Mouse (Mus musculus) adrenal gland, postnatal 14 days (tissue): ENCODE measurements around the gene Brca1. TPM values are rescaled to one million over a fixed set of nuclear protein-coding genes. Genes with fewer than 3 reads are reported as not detected.
"Not testable (repeated sequence)": the region's sequence is repeated elsewhere in the genome, so short reads cannot be mapped to it uniquely, and the experiment has no call there.

ENCODE experiments used
- DNase-seq: peaks from one replicate; pipeline ENCODE4 v3.0.0; 2021; ENCODE audit warnings: mixed read lengths
- total RNA-seq: library from RNA; stranded (reverse); gene quantifications from 2 replicates; pipeline ENCODE4 v1.2.3, GENCODE M21; 2021

Gene Brca1
- total RNA-seq, 1 experiment from 2014 or later: 6.6 TPM

- DNase-seq: no peak
Observed at GRCm38 (mm10) chr11:101469155-101469554, 82.6 kb downstream of the Brca1 start.

GRCm38 (mm10) chr11:101468731-101469130 is 83.0 kb downstream of the Brca1 start:
- no peak for DNase-seq

- no peak for DNase-seq
Observed at GRCm38 (mm10) chr11:101468263-101468688, 83.5 kb downstream of the Brca1 start.

DNA sequence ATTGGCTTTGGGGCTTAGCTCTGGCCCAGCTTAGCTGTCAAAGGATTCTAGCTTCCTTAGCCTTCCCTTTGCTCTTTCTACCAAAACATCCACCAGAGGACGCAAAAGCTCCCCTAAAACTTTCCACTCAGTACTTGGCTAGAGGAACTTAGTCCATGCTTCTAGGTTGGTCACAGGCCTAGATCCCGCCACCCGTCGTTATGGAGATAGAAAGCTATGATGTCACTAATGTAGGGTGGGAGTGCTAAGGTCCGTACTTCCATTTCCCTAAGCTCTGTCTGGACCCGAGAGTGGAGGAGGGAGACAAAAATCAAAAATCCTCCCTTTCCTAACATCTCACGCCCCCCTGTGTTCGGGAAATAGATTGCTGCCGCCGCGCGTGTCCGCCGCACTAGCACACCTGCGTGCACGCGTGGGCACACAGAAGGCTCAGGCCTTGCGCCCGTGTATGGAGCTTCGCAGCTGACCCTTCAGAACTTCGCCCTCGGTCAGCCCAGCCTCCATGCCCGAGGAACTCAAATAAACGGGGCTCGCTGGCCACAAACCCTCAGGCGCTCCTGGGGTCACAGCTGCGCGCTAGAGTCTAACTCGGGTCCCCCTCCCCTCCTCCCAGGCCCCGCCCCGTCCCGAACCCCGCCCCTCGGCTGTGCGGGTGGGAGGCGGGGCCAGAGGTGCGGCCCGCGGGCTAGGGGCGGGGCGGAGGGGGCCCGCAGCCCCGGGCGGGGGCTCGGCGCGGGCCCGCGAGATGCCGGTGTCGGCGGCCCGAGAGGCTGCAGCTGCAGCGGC is 84.1 kb downstream of the Brca1 start:
- DNase-seq: peak; percentile 84

- not testable (repeated sequence) for DNase-seq
Observed at GRCm38 (mm10) chr11:101466552-101466950, 85.2 kb downstream of the Brca1 start.

DNA sequence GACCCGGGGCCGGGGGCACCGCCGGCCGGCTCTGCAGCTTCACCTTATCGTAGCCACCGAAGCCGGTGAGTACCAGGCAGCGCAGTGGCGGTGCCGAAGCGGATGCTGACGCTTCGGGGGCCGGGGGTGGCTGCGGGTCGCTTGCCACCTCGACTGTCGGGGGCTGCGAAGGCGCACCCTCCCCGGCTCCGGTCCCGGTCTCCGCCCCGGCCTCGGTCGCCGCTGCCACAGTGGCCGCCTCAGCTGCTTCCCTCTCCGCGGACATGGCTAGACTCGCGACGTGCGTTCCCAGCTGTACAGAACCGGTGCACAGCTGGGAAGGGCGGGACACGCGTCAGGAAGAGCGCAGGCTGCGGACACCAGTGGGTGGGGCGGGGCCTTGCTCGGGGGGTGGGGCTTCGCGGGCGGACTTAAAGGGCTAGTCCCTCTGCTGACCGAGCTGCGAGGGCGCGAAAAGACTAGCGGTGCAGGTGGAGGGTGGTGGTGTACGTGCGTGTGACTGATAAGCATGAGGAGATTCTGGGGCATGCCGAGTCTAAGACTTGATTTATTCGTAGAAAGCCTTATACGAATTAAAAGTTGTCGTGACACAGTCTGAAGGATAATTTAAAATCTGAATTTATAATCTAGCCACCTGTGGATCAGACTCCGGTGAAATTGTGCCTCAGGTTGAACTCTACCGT is 85.7 kb downstream of the Brca1 start, which contains the start of gene Vat1:
Gene Vat1, minus strand, starts transcription at position 362 of the 683 bp plus-strand sequence.
- peak; percentile 87 for DNase-seq

DNA sequence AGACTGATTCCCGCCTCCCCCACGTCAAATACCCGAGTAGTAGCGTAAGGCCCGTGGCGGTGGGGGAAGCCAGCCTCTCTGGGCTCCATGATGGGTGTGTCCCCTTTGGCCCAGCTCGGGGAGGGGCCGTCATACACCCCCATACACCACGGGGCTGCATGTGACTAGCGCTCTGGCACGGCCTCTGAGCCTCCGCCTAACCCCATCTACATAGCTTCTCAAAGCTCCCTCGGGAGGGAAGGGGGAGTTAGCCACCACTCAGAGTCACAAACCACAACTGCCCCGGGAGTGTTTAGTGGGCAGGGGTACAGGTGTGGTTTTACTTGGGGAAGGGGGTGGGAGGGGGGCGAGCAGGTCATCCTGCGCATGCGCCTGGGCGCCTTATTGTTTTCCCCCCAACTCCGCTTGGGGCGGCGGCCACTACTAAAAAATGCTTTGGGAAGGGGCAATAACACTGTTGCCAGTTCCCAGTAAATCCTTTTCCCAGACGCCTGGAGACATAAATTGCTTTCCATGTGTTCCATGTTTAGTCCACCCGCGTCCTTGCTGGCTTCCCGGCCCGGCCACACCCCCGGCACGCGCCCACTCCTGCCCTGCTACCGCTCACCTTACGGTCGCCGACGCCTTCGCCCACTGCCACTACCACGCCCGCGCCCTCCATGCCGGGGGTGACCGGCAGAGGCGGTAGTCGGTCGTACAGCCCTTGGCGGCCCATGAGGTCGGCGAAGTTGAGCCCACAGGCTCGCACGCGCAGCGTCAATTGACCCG is 86.5 kb downstream of the Brca1 start:
- DNase-seq: peak; percentile 83

GRCm38 (mm10) chr11:101464211-101465100 is 87.3 kb downstream of the Brca1 start, which contains the start of gene Rnd2:
Gene Rnd2, plus strand, starts transcription at chr11:101464999.
- peak; percentile 55 for DNase-seq

DNA sequence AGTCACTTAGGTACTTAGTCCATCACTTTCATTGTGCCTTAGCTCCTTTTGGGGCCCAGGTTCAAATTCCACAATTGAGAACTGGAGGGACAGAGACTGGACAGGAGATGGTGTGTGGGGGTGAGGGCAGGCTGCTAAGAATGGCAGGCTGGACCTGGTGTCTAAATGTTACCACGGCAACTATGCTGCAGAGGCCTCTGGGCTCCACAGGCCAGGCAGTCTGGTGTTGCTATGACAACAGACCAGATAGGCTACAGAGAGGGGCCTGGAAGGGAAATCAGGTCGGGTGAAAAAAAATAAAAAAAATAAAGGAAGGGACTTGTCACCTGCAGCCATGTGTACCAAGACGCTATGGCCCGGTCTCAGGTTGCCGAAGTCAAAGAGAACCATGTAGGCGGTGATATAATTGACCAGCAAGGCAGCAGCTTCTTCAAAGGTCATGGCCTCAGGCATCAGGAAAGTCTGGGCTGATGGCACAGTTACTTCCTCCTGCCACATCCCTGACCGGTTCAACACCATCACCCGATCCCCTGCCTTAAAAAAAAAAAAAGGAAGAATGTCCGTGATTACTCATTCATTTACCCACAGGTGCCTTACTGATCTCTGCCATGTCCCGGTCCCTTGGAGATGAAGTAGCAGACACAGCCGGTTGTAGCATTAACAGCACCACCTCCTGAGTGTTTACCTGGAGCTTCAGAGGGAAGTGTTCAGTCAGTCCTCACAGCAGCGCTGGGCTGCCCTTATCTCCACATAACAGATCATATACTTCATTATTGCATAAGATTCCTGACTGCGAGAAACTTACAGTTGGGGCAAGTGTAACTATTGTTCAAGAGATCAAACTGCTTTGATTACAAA is 88.9 kb downstream of the Brca1 start:
- no peak for DNase-seq

DNA sequence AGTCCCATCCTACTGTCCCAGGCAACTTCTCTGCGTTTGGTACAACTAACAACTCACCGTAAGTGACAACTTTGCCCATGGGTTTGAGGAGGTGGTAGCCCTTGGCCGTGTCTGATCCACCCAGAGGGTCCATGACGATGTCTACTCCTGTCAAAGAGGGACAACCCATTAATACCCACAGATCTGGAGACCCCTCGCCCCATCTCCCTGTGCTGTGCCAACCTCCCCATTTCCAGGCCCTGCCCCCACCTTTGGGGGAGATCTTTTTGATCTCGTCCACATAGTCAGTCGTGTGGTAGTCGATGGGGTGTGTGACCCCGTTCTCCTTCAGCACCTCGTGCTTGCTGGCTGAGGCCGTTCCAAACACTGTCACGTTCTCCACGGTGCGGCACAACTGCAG is 89.6 kb downstream of the Brca1 start:
- DNase-seq: no peak

DNA sequence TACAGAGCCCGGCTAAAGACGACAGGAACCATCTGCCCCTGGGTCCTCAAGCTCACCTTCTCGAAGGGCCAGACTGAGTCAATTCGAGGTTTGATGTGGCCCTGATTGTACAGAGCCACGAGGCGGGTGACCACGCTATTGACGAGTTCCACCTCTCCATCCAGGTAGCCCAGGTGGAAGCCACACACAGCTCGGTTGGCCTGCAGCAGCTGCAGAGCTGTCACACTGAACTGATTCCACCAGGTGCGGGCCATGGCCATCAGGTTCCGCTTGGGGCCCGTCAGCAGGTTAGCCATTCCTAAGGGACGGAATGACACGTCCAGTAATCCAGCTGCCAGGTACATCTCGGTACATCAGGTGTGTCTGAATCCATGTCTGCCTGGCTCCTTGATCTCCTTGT is 91.4 kb downstream of the Brca1 start:
- DNase-seq: no peak

DNA sequence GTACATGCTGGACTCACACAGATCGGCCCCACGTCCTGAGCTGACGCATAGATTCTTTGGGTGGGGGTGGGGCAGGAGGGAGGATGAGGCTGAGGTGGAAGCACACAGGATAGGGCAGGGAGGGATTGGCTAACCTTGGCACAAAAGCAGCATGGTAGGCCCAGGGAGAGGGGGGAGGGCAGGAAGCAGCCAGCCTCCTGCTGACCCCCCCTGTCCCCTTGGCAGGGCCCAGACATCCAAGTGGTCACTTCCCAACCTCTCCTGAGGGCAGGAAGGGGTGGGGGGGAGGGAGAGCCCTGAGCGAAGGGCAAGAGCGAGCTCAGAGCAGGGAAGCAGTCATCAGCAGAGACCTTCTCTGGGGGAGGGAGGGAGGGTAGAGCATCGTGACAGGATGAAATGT is 92.0 kb downstream of the Brca1 start:
- peak; percentile 58 for DNase-seq

- DNase-seq: no peak
Observed at GRCm38 (mm10) chr11:101458217-101458616, 93.5 kb downstream of the Brca1 start.

DNA sequence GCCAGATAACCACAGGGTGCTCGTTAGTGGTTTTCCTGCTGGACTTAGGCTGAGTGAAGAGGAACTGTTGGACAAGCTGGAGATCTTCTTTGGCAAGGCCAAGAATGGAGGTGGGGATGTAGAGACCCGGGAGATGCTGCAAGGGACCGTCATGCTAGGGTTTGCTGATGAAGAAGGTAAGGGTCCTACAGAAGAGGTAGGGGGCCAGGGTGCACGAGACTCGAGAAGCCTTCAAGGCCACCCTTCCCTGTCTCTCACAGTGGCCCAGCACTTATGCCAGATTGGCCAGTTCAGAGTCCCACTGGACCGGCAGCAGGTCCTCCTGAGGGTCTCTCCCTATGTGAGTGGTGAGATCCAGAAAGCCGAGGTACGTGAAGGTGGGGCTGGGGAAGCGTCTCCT is 94.1 kb downstream of the Brca1 start:
- no peak for DNase-seq

DNA sequence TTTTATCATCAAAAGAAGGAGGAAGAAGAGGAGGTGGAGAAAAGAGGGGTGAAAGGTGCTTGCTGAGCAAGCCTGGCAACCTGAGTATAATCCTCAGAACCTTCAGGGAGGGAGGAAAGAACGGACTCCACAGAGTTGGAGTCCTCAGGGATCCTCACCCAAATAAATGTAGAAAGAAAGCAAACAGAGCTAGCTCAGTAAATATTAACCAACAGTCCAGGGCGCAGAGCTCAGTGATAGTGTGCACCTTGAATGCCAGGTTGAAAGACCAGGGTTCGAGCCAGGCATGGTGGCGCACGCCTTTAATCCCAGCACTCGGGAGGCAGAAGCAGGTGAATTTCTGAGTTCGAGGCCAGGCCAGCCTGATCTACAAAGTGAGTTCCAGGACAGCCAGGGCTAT is 96.1 kb downstream of the Brca1 start:
- no peak for DNase-seq

GRCm38 (mm10) chr11:101454702-101455101 is 97.1 kb downstream of the Brca1 start:
- no peak for DNase-seq

GRCm38 (mm10) chr11:101452093-101452774 is 99.5 kb downstream of the Brca1 start:
- no peak for DNase-seq

GRCm38 (mm10) chr11:101451536-101451935 is 100.2 kb downstream of the Brca1 start:
- DNase-seq: no peak

GRCm38 (mm10) chr11:101450394-101450793 is 101.4 kb downstream of the Brca1 start:
- no peak for DNase-seq

DNA sequence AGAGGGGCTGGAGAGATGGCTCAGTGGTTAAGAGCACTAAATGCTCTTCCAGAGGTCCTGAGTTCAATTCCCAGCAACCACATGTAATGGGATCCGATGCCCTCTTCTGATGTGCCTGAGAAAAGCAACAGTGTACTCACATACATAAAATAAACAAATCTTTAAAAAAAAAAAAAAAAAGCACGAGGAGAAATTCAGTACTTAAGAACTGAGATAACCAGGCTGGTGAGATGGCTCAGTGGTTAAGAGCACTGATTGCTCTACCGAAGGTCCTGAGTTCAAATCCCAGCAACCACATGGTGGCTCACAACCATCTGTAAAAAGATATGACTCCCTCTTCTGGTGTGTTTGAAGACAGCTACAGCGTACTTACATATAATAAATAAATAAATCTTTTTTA is 102.2 kb downstream of the Brca1 start:
- not testable (repeated sequence) for DNase-seq
